Mouse (Mus musculus) heart, postnatal 36 days (tissue): ENCODE measurements around the gene Bicc1. TPM values are rescaled to one million over a fixed set of nuclear protein-coding genes. Genes with fewer than 3 reads are reported as not detected.

Experiments
- DNase-seq, 2 experiments: peaks; one replicate each; pipeline ENCODE4 v3.0.0; 2021 to 2022
- intact Hi-C: fragments of 180-260 bp; cut with DNase I; formaldehyde crosslinking; loops from one replicate; pipeline ENCODE4 v1.15.1; 2025
- total RNA-seq, 2 experiments: library from RNA; stranded (reverse); gene quantifications; 2 replicates each; pipeline ENCODE4 v1.2.3; 2021

Gene Bicc1
- total RNA-seq, 2 experiments from 2014 or later, result 16.4 to 22.2 TPM

GRCm38 (mm10) chr10:71007956-71008355, 151.5 kb downstream of the Bicc1 start:
- intact Hi-C loops, result no loop called here

GRCm38 (mm10) chr10:71007516-71007915, 152.0 kb downstream of the Bicc1 start:
- DNase-seq, result no peak
- intact Hi-C loops, result no loop called here

More at GRCm38 (mm10) chr10:71007956-71008355, 151.5 kb downstream of the Bicc1 start:
- DNase-seq, result peak in 1 of 2 experiments; percentile 44

- intact Hi-C loops, result no loop called here
- no peak for DNase-seq
Observed at GRCm38 (mm10) chr10:71007001-71007400, 152.5 kb downstream of the Bicc1 start.

GRCm38 (mm10) chr10:71002871-71003270, 156.6 kb downstream of the Bicc1 start:
- DNase-seq, result no peak
- intact Hi-C loops, result no loop called here

GRCm38 (mm10) chr10:71002186-71002585, 157.3 kb downstream of the Bicc1 start:
- intact Hi-C loops, result no loop called here
- no peak for DNase-seq

- no peak for DNase-seq
- intact Hi-C loops, result no loop called here
Observed at GRCm38 (mm10) chr10:70998136-70998535, 161.4 kb downstream of the Bicc1 start.

- intact Hi-C loops, result no loop called here
- no peak for DNase-seq
Observed at GRCm38 (mm10) chr10:70996051-70996450, 163.4 kb downstream of the Bicc1 start.

- no peak for DNase-seq
- intact Hi-C loops, result no loop called here
Observed at GRCm38 (mm10) chr10:70994135-70994497, 165.4 kb downstream of the Bicc1 start.

- DNase-seq, result no peak
- intact Hi-C loops, result no loop called here
Observed at GRCm38 (mm10) chr10:70993497-70994134, 165.9 kb downstream of the Bicc1 start.

- no peak for DNase-seq
- intact Hi-C loops, result no loop called here
Observed at GRCm38 (mm10) chr10:70987396-70987795, 172.1 kb downstream of the Bicc1 start.

GRCm38 (mm10) chr10:70983036-70983670, 176.3 kb downstream of the Bicc1 start:
- DNase-seq, result no peak
- intact Hi-C loops, result no loop called here

- DNase-seq, result no peak
Observed at GRCm38 (mm10) chr10:70982156-70982555, 177.3 kb downstream of the Bicc1 start.

GRCm38 (mm10) chr10:70979657-70980056, 179.8 kb downstream of the Bicc1 start:
- no peak for DNase-seq
- intact Hi-C loops, result no loop called here

More at GRCm38 (mm10) chr10:70982156-70982555, 177.3 kb downstream of the Bicc1 start:
- intact Hi-C loops, result no loop called here

GRCm38 (mm10) chr10:70977141-70977540, 182.4 kb downstream of the Bicc1 start:
- DNase-seq, result no peak
- intact Hi-C loops, result no loop called here

- no peak for DNase-seq
- intact Hi-C loops, result no loop called here
Observed at GRCm38 (mm10) chr10:70976633-70977032, 182.9 kb downstream of the Bicc1 start.

- no peak for DNase-seq
Observed at GRCm38 (mm10) chr10:70971156-70971555, 188.3 kb downstream of the Bicc1 start.

GRCm38 (mm10) chr10:70968848-70969683, 190.4 kb downstream of the Bicc1 start:
- DNase-seq, result peak; percentile 29 to 58
- intact Hi-C loops, result no loop called here

More at GRCm38 (mm10) chr10:70971156-70971555, 188.3 kb downstream of the Bicc1 start:
- intact Hi-C loops, result no loop called here

GRCm38 (mm10) chr10:70966642-70967345, 192.7 kb downstream of the Bicc1 start:
- intact Hi-C loops, result no loop called here
- DNase-seq, result peak; percentile 58 to 59

- no peak for DNase-seq
Observed at GRCm38 (mm10) chr10:70964706-70965105, 194.8 kb downstream of the Bicc1 start.

GRCm38 (mm10) chr10:70963599-70964193, 195.8 kb downstream of the Bicc1 start:
- intact Hi-C loops, result loop anchor here (2.0 to 5.0 kb wide), 6 partner anchors 151 to 645 kb away; no protein-coding TSS in a partner anchor
- DNase-seq, result peak in 1 of 2 experiments; percentile 57

More at GRCm38 (mm10) chr10:70964706-70965105, 194.8 kb downstream of the Bicc1 start:
- intact Hi-C loops, result loop anchor here (5.0 kb wide), 4 partner anchors 152 to 597 kb away; no protein-coding TSS in a partner anchor
